ENCODE assay signal across 23 mouse cellular contexts in the genomic region with DNA sequence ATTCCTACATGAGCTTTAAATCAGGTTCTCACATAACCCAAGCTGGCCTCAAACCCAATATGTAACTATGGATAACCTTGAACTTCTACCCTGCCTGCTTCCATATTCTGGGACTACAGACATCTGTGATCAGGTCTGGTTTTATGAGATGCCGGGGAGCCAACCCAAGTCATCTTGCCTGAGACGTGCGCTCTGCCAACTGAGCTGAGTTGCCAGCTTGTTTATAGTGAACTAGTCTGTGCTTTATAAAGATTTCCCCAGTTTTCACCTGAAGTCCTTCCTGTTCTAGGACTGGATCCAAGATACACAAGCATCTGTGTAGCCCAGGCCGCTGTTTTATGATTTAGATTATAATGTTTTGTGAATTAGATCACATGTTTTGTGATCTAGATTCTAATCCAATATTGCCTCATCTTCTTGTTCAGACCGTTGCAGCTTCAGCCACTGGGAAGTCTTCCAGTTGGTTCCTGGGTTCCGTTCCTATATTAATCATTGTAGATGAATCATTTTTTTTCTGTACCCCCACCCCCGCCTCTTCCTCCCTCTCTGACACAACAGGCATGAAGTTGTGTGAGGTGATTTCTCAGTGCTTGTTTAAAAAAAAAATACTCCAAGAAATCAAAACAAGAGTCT. TPM values are rescaled to one million over a fixed set of nuclear protein-coding genes. Genes with fewer than 3 reads are reported as not detected.
DNase-seq lines count a peak whose midpoint lies in the region; ATAC-seq lines count a peak whose summit lies in the region.
"Had no signal": no experiment of that assay in that cellular context is flagged by ENCODE, and none has a peak within 500 bp of the region (broad histone marks: within the 10 kb centered on the region; RNA-seq: fewer than 3 reads in every experiment).

No protein-coding gene starts in this region.

- H3K9me3 ChIP-seq in forebrain, embryonic 16.5 days (ENCODE audit: control insufficient read depth, low read length): no peaks in the 10 kb centered on the region
- H3K9me3 ChIP-seq: forebrain, embryonic 10.5 days; heart, embryonic 13.5 days; limb, embryonic 15.5 days; midbrain, embryonic 12.5 days had no signal

- no peak overlapping the region for H3K4me3 ChIP-seq in forebrain, embryonic 16.5 days (replicated peaks; ENCODE audit: low read length)
- H3K4me3 ChIP-seq: forebrain, embryonic 10.5 days; heart, embryonic 13.5 days; limb, embryonic 15.5 days; midbrain, embryonic 12.5 days had no signal

- DNase-seq in gastrocnemius, adult 8-10 months (ENCODE audit: low spot score in 2 of 2): peak; percentile 13 to 22
- no peak for DNase-seq in gastrocnemius, postnatal 4 days (ENCODE audit: low spot score in 2 of 2)
- DNase-seq in 3T3-L1 (ENCODE audit: low read depth, low spot score): peak; percentile 92
- peak; percentile 75 for DNase-seq in adipocyte (ENCODE audit: low spot score)
- DNase-seq in gastrocnemius, postnatal 14 days: peak; percentile 40
- DNase-seq in right cerebral cortex, postnatal 14 days: no peak
- DNase-seq: cerebellum, postnatal 14 days; heart, postnatal 4 days; kidney, adult 9 months; kidney, postnatal 4 days; thymus, postnatal 36 days had no signal

- no peak overlapping the region for H3K4me2 ChIP-seq in forebrain, embryonic 16.5 days (ENCODE audit: low read length)
- H3K4me2 ChIP-seq: heart, embryonic 13.5 days; limb, embryonic 15.5 days; midbrain, embryonic 12.5 days had no signal

- intact Hi-C loops in gastrocnemius, postnatal 14 days (cut with DNase I; ENCODE audit: low total_unique reads): no loop called here

- H3K9ac ChIP-seq in forebrain, embryonic 16.5 days (replicated peaks; ENCODE audit: low read depth, low read length): no peak overlapping the region
- H3K9ac ChIP-seq: heart, embryonic 13.5 days; limb, embryonic 15.5 days; midbrain, embryonic 12.5 days had no signal

- H3K36me3 ChIP-seq in forebrain, embryonic 16.5 days (ENCODE audit: control insufficient read depth, insufficient read depth): no peaks in the 10 kb centered on the region
- H3K36me3 ChIP-seq: forebrain, embryonic 10.5 days; heart, embryonic 13.5 days; limb, embryonic 15.5 days; midbrain, embryonic 12.5 days had no signal

- H3K27ac ChIP-seq in forebrain, embryonic 16.5 days (ENCODE audit: low read length): no peak overlapping the region
- H3K27ac ChIP-seq: forebrain, embryonic 10.5 days; heart, embryonic 13.5 days; limb, embryonic 15.5 days; macrophage; midbrain, embryonic 12.5 days had no signal

- H3K4me1 ChIP-seq in forebrain, embryonic 16.5 days (replicated peaks; ENCODE audit: control insufficient read depth, insufficient read depth, low read length): peaks cover 6% of the 10 kb centered on the region; the same call in 1 of the 2 replicates

- ATAC-seq in forebrain, embryonic 16.5 days: no peak
- ATAC-seq: activated CD4-positive, CD25-positive, alpha-beta regulatory T cell, adult 4 months; inflammation-experienced regulatory T-cells, adult 6 months had no signal

- H3K27me3 ChIP-seq in forebrain, embryonic 16.5 days (replicated peaks; ENCODE audit: control insufficient read depth, insufficient read depth, low read length): no peaks in the 10 kb centered on the region
- H3K27me3 ChIP-seq: heart, embryonic 13.5 days had no signal

- 82% methylated on average over 7 of the region's 7 CpGs for WGBS in forebrain, embryonic 16.5 days

RNA-seq across cellular contexts. Expression of gene Mt1, which starts 15.8 kb away (rescaled TPM):
- total RNA-seq in gastrocnemius, adult 8-10 months (2022): 10 to 100 TPM; 11.7 to 74.5 (median 17.7) TPM
- 10 to 100 TPM; 42.4 to 49.1 TPM for total RNA-seq in gastrocnemius, postnatal 4 days (2021)
- 100 to 1,000 TPM in 1 of 2 experiments, 10 to 100 TPM in 1; 18.6 to 129 TPM for total RNA-seq in gastrocnemius, postnatal 14 days (2021)
- polyA plus RNA-seq in forebrain, embryonic 16.5 days (2015; fragmentation: Nextera tagmentation; extraction: Ambion mirVana): 75.0 and 96.2 TPM in 2 replicates

RNA-seq across cellular contexts. Expression of gene Nup93, which starts 19.7 kb away (rescaled TPM):
- 10 to 100 TPM in 3 of 4 experiments, 1 to 10 TPM in 1; 9.7 to 14.2 (median 12.1) TPM for total RNA-seq in gastrocnemius, adult 8-10 months (2022)
- 10 to 100 TPM; 26.7 to 32.9 TPM for total RNA-seq in gastrocnemius, postnatal 4 days (2021)
- total RNA-seq in gastrocnemius, postnatal 14 days (2021): 10 to 100 TPM in 1 of 2 experiments, 1 to 10 TPM in 1; 10.0 to 13.2 TPM
- polyA plus RNA-seq in forebrain, embryonic 16.5 days (2015; fragmentation: Nextera tagmentation; extraction: Ambion mirVana): 63.8 and 66.7 TPM in 2 replicates

RNA-seq across cellular contexts. Expression of gene Mt2, which starts 22.2 kb away (rescaled TPM):
- total RNA-seq in gastrocnemius, adult 8-10 months (2022): 10 to 100 TPM; 12.9 to 75.1 (median 15.1) TPM
- total RNA-seq in gastrocnemius, postnatal 4 days (2021): 100 to 1,000 TPM in 1 of 2 experiments, 10 to 100 TPM in 1; 83.6 to 103 TPM
- total RNA-seq in gastrocnemius, postnatal 14 days (2021): 100 to 1,000 TPM in 1 of 2 experiments, 10 to 100 TPM in 1; 20.2 to 206 TPM
- 30.4 and 42.4 TPM in 2 replicates for polyA plus RNA-seq in forebrain, embryonic 16.5 days (2015; fragmentation: Nextera tagmentation; extraction: Ambion mirVana)
- polyA plus RNA-seq: activated CD4-positive, CD25-positive, alpha-beta regulatory T cell, adult 4 months had no signal

RNA-seq across cellular contexts. Expression of gene Mt3, which starts 42.3 kb away (rescaled TPM):
- 1 to 10 TPM in 3 of 4 experiments, not detected in 1; 2.0 to 2.4 (median 2.2) TPM for total RNA-seq in gastrocnemius, adult 8-10 months (2022)
- total RNA-seq in gastrocnemius, postnatal 4 days (2021): 10 to 100 TPM; 11.4 to 18.3 TPM
- total RNA-seq in gastrocnemius, postnatal 14 days (2021): 10 to 100 TPM in 1 of 2 experiments, 1 to 10 TPM in 1; 5.8 to 11.2 TPM
- polyA plus RNA-seq in forebrain, embryonic 16.5 days (2015; fragmentation: Nextera tagmentation; extraction: Ambion mirVana): 191 and 212 TPM in 2 replicates
- polyA plus RNA-seq: activated CD4-positive, CD25-positive, alpha-beta regulatory T cell, adult 4 months; macrophage had no signal

RNA-seq across cellular contexts. Expression of gene Mt4, which starts 57.7 kb away (rescaled TPM):
- not detected for total RNA-seq in gastrocnemius, adult 8-10 months (2022)
- not detected for total RNA-seq in gastrocnemius, postnatal 4 days (2021)
- not detected for total RNA-seq in gastrocnemius, postnatal 14 days (2021)
- not detected in 2 replicates for polyA plus RNA-seq in forebrain, embryonic 16.5 days (2015; fragmentation: Nextera tagmentation; extraction: Ambion mirVana)
- total RNA-seq: CH12.LX; heart, postnatal 4 days; left cerebral cortex, postnatal 14 days had no signal
- polyA plus RNA-seq: activated CD4-positive, CD25-positive, alpha-beta regulatory T cell, adult 4 months; embryonic facial prominence, embryonic 11.5 days; forebrain, embryonic 10.5 days; heart, embryonic 13.5 days; inflammation-experienced regulatory T-cells, adult 6 months; macrophage; midbrain, embryonic 12.5 days; testis, adult 2 months had no signal

Comparison
In these comparisons a context has a peak if more than half of its experiments do, and no peak if none do; other contexts are left out.
1. DNase-seq: peak in gastrocnemius, adult 8-10 months (2 of 2), 3T3-L1 (single experiment), adipocyte (single experiment) and gastrocnemius, postnatal 14 days (single experiment); none in gastrocnemius, postnatal 4 days (0 of 2) and right cerebral cortex, postnatal 14 days (single experiment).